ENCODE assay signal across 8 mouse cellular contexts in the genomic region with DNA sequence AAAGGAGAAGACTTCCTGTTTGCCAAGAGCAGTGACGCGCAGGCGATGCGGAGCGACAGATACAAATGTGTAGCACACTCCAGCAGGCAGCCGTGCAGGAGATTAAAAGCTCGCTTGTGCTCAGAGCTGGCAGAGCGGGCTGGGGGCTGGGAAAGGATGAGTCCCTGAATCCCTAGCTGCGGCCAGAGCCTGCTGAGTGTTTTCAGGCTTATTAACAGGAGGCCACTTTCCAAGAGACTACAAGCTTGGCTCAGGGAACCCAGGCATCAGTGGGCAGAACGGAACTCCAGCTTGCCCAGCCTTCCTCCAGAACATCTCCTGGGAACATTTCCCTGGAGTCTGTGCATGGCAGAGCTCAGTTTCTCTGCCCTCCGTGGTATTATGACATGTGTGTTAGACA. TPM values are rescaled to one million over a fixed set of nuclear protein-coding genes. Genes with fewer than 3 reads are reported as not detected.
A peak's percentile ranks its signal among the peaks of the same experiment; 100 is the strongest.
DNase-seq lines count a peak whose midpoint lies in the region; ATAC-seq lines count a peak whose summit lies in the region.

No protein-coding gene starts in this region.

- peak; percentile 38; the same call in 1 of the 2 replicates for ATAC-seq in intestine, embryonic 16.5 days

- 24% methylated on average over 11 of the region's 11 CpGs for WGBS in intestine, embryonic 16.5 days

- no peak overlapping the region for H3K27ac ChIP-seq in intestine, embryonic 16.5 days (ENCODE audit: low read length)

- H3K9ac ChIP-seq in intestine, embryonic 16.5 days (ENCODE audit: low read depth, low read length): no peak overlapping the region

- H3K27me3 ChIP-seq in intestine, embryonic 16.5 days (replicated peaks; ENCODE audit: control insufficient read depth, insufficient read depth, low read length): no peaks in the 10 kb centered on the region

- peak; percentile 20 to 21 for DNase-seq in gastrocnemius, postnatal 4 days (ENCODE audit: low spot score in 2 of 2)
- no peak for DNase-seq in gastrocnemius, postnatal 25 days
- DNase-seq in right cerebral cortex, adult 2 months (ENCODE audit: low spot score in 2 of 2): peak; percentile 18 to 28
- no peak for DNase-seq in right cerebral cortex, adult 18-20 months
- DNase-seq in retina, adult 2 months (ENCODE audit: low read depth, low spot score): peak; percentile 33
- no peak for DNase-seq in spleen, adult 12 weeks (ENCODE audit: low spot score)
- no peak for DNase-seq in adrenal gland, adult 18-20 months (ENCODE audit: low spot score in 2 of 2)

- no peak overlapping the region for H3K4me3 ChIP-seq in intestine, embryonic 16.5 days (ENCODE audit: low read length)

- H3K36me3 ChIP-seq in intestine, embryonic 16.5 days (ENCODE audit: control insufficient read depth, insufficient read depth, low read length): no peaks in the 10 kb centered on the region

- no peaks in the 10 kb centered on the region for H3K9me3 ChIP-seq in intestine, embryonic 16.5 days (ENCODE audit: control insufficient read depth, low read length)

- no peak overlapping the region for H3K4me2 ChIP-seq in intestine, embryonic 16.5 days (ENCODE audit: low read depth, low read length)

- H3K4me1 ChIP-seq in intestine, embryonic 16.5 days (ENCODE audit: control insufficient read depth, insufficient read depth, low read length): peaks cover 21% of the 10 kb centered on the region

RNA-seq across cellular contexts. Expression of a gene that starts 25.0 kb away (rescaled TPM):
- total RNA-seq in gastrocnemius, postnatal 4 days (2021): under 1 TPM in 1 of 2 experiments, not detected in 1; 0.10 TPM
- not detected for total RNA-seq in gastrocnemius, postnatal 25 days (2021)
- 4.3 and 4.4 TPM in 2 replicates for polyA plus RNA-seq in intestine, embryonic 16.5 days (2015; fragmentation: Nextera tagmentation; extraction: Ambion mirVana)
- 10 to 100 TPM in 1 of 2 experiments, 1 to 10 TPM in 1; 8.0 to 10.7 TPM for total RNA-seq in adrenal gland, adult 18-20 months (2021)

Comparison
In these comparisons a context has a peak if more than half of its experiments do, and no peak if none do; other contexts are left out.
1. DNase-seq: peak in gastrocnemius, postnatal 4 days (2 of 2), right cerebral cortex, adult 2 months (2 of 2) and retina, adult 2 months (single experiment); none in gastrocnemius, postnatal 25 days (single experiment), right cerebral cortex, adult 18-20 months (single experiment), spleen, adult 12 weeks (single experiment) and adrenal gland, adult 18-20 months (0 of 2).
2. RNA of a gene that starts 25.0 kb away (total RNA-seq): 8.0 to 10.7 TPM in adrenal gland, adult 18-20 months; 0.10 TPM in gastrocnemius, postnatal 4 days and not detected in gastrocnemius, postnatal 25 days; every median in the first group is over 4 times any median in the second.